Mouse (Mus musculus) splenic B cell, adult 2 months (primary cell): ENCODE results near the gene Fancc.

ENCODE experiments used
- DNase-seq: peaks from one replicate; pipeline ENCODE4 v3.0.0-alpha.2; 2011; ENCODE audit warnings: low read depth, low spot score
- H3K27me3 ChIP-seq: 2 replicates; pipeline ENCODE4 v1.6.1; 2012; ENCODE audit warnings: mild to moderate bottlenecking, low read length, moderate library complexity, mixed read lengths; ENCODE audit not compliant: control insufficient read depth, poor library complexity, insufficient read depth, severe bottlenecking
- H3K36me3 ChIP-seq: 2 replicates; pipeline ENCODE4 v1.6.1; 2012; ENCODE audit warnings: mild to moderate bottlenecking, low read length, moderate library complexity, mixed read lengths; ENCODE audit not compliant: control insufficient read depth, poor library complexity, insufficient read depth, severe bottlenecking

Gene Fancc

DNA sequence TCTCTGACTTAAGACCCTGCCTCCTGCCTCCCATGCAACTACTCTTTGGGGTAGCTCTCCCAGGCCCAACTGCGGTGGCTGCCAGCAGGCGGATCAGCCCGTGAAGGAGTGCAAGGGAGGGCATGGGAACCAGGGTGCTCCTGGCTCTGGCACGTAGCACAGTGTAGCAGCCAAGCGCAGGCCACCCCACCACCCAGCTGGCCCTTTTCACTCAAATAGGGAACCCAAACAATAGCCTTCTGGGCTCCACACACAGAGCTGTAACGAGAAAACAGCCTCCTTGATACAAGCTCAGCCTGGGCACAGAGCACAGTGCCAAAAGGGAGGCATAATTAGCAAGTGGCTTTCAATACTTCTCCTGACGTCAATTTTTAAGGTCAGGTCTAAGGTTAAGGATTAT lies 160.7 kb downstream of the Fancc start:
- DNase-seq, result no peak
- H3K36me3 ChIP-seq, result no peaks in the 10 kb centered on the region
- H3K27me3 ChIP-seq, result no peaks in the 10 kb centered on the region

DNA sequence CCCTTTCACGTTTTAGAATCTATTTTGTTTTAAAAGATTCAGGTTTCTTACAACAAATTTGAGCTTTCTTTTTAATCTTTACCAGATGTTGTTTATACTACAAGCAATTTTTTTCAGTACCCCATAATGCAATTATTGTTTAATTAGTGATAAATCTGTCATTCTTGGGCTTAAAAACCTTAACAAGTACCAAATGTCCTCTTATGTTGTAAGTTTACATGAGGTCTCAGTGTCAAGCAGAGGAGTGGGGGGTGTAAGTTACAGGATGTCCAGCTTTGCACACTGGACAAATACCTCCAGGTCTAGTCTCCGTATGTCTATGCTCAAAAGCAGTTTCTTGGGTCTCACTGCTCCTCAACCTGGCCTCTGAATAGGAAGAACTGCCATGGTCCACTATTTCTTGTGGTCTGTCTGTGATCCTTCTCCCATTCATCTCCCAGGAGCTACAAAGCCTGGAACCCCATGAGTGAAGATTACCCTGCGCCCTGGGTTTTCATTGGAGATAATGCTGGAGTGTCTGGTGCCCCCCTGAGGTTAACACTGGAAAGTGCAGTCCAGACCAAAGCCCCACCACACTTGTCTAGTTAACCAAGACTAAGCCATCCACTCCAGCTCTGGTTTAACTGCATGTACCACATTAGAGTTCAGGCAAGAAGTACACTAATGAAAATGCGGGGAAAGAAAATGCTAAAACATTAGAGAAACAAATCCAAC lies 161.5 kb downstream of the Fancc start:
- DNase-seq, result peak; percentile 38

DNA sequence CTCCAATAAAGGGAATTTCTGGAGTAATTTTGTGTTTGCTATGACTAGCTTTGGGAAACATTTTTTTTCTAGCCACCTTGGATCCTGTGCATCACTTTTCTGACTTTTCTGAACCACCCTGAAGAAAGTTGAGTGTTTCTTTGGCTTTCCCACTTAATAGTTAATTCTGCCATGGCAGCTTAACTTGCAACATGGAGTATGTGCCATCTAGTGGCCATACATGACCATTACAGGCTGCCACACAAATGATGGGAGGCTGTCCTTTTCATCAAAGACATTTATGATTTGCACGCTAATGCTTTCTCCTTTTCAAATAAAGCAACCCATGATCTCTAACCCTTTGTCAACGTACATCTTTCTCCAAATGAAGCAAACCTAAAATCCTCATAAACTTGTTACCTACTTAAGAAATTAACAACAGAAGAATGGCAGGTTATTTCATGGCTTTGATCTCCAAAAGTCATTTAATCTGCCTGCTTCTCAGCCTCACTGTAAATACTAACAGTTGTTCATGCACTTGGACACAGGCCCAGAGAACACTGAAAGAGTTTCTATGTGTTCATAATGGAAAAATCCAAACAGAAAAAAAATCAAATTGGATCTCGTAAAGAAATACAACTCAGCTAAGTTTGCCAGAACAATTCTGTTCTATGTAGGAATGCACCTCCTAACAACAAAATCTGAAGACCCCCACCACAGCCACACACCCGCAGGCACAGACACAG lies 164.3 kb downstream of the Fancc start:
- H3K27me3 ChIP-seq, result no peaks in the 10 kb centered on the region
- H3K36me3 ChIP-seq, result no peaks in the 10 kb centered on the region
- DNase-seq, result peak; percentile 72

More for the DNA sequence above, 161.5 kb downstream of the Fancc start:
- Histone ChIP-seq H3K36me3 (no peaks in the 10 kb centered on the region), H3K27me3 (no peaks in the 10 kb centered on the region)

DNA sequence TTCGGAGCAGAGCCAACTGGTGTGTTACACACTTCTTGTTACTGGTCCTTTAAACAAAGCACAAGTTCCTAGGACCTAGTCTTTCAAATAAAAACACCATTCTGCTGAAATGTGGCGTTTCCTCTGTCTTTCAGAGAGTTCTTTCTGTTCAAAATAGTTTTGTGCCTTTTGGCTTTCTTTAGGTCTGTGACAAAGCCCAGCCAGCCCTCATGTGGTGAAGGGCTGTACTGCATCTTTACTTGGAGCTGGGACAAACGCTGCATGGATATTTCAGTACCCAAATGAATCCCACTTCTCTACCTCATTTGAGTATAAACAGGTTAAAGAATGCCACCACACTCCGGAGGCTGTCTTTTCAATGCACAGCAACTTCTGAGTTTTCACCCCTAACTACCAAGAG lies 165.7 kb downstream of the Fancc start:
- Histone ChIP-seq H3K36me3 (no peaks in the 10 kb centered on the region), H3K27me3 (no peaks in the 10 kb centered on the region)
- DNase-seq, result peak; percentile 44

DNA sequence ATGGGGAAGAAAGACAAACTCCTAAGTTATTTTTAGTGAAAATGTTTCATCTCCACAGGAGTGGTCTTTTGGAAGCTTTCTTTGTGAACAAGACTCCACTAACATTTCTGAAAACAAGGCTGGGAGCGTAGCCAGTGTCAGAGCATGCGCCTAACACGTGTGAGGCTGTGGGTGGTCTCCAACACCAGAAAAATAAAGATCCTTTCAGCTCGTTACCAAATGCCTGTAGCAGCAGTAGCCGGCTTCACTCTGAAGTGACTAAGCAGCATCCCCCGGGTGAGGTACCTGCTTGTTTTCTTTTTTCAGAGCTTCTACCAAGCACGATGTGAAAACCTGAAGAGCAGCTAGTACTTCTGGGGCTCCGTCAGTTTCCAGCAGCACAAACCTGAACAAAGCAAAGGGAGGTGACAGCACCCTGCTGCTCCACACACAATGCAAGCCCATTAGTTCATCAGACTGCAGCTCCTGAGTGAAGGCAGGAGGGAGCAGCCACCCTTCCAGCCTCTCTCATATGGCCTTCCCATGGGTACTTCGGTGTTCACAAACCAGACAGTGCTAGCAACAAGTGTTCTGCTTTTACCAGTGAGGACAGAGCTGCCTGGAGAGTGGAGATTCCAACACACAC lies 166.7 kb downstream of the Fancc start:
- no peaks in the 10 kb centered on the region for H3K36me3 ChIP-seq
- no peak for DNase-seq
- H3K27me3 ChIP-seq, result no peaks in the 10 kb centered on the region

DNA sequence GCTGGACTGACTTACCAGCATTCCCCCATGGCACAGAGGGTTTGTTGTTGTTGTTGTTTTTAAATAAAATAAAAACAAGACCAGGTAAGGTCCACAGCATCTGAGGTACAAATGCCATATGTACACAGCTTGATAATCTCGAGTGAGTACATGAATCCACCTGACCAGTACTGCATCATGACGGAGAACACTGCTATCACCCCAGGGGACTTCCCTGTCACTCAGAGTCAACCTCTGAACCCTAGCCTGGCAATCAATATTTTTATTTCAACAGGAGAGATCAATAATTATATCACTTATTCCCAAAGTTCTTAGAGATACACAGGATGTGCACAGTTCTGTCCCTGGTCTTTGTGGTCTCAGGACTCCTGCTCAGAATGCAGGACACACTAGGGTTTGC lies 171.1 kb downstream of the Fancc start:
- H3K27me3 ChIP-seq, result no peaks in the 10 kb centered on the region
- DNase-seq, result no peak
- no peaks in the 10 kb centered on the region for H3K36me3 ChIP-seq

DNA sequence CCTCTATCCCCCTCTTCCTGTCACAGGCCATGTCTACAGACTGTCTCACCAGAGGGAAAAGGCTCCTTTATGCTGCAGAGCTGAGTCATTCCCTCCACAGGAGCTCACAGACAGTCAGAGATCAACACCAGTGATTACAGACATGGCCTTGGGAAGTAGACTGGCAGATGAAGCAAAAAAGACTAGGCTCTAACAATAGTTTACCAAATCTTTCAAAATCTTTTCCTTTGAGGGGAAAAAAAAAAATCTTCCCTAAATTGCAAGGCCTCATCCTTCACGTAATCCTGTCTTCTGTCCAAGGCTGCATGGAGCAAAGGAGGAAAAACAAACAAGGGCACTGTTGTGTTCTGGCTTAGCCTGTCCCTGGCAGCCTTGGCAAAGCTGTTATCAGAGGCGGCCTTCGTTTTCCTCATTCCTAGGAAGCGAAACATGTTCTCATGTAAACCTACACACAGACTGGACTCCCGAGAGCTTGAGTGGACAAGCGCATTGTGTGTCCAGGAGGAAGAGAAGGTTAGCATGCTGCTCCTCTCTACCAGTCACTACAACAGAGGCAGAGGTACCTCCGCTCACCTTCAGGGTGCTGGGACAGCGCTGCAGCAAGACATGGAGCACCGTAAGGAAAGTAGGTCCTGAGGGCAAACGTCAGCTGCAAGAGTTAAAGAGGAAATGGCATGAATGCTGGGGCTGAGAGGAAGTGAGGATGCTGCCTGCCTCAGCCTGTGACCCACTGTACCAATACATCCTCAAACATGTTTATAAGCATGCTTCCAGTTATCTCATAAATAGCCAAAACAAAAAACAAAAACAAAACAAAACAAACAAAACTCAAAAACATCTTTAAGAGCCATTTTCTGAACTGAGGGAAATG lies 171.9 kb downstream of the Fancc start:
- Histone ChIP-seq H3K36me3 (no peaks in the 10 kb centered on the region), H3K27me3 (no peaks in the 10 kb centered on the region)
- no peak for DNase-seq

DNA sequence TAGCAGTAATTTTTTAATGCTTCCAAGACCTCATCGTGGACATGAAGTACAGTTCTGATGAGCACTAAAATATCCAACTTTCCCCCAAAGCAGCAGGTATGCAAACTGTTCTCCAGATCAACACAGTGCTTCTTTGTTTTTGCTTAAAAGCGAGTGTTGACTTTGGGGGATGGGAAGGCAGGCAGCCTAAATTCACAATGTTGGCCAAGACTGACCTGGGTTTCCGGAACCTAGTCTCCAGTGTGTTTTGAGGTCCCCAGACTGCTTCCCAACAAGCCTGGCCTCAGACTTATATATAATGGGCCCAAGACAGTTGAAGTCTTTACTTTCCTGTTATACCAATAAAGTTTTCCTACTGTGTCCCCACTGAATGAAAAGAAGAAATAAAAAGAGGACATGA lies 172.8 kb downstream of the Fancc start:
- no peaks in the 10 kb centered on the region for H3K36me3 ChIP-seq

DNA sequence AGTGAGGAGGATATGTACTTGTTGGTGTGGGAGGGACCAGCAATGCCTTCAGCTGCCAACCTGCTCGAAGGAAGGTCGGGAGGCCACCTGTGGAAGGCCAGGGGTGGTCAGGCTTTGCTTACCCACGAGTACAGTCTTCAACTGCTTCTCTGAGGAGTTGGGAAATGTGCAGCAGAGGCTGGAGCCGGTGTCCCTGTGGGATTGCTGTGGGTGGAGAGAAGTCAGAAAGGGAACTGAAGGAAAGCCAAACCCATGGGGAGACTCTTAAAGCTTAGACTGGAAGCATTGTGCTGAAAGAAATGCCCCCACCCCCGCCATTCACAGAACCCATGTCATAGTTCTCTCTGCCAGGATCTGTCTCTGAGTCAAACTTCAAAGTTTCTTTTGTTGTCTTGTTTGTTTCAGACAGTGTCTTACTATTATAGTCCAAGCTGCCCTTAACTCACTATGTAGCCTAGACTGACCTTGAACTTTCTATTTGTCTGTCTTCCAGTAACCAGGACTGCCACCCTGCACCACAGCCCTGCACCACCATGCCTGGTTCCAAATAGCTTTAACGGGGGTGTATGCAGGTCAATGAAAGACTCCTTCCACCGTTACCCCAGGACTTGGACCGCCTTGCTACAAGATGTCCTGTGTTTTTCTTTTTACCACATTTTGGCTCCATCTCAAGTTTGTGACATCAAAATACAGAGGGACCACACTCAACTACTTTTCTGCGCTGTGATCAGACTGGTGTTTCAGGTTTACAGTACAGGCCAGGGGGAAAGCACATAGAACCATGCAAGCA lies 173.6 kb downstream of the Fancc start:
- H3K27me3 ChIP-seq, result no peaks in the 10 kb centered on the region
- no peak for DNase-seq
- no peaks in the 10 kb centered on the region for H3K36me3 ChIP-seq

More for the DNA sequence above, 172.8 kb downstream of the Fancc start:
- DNase-seq, result no peak
- no peaks in the 10 kb centered on the region for H3K27me3 ChIP-seq

DNA sequence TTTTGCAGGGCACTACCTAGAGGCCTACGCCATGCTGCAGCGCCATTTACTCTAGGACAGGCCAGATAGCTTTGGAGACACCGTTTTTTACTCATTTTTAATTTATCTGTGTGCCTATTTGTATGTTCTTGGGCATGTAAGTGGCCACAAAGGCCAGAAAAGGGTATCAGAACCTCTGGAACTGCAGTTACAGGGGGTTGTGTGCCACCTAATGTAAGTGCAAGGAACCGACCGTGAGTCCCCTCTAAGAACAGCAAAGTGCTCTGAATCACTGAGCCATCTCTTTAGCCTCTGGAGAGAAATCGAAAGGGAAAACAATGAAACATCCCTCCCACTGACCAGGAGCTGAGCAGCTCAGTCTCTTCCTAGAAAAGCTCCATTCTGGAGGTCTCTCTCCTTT lies 174.3 kb downstream of the Fancc start:
- H3K27me3 ChIP-seq, result no peaks in the 10 kb centered on the region
- H3K36me3 ChIP-seq, result no peaks in the 10 kb centered on the region
- no peak for DNase-seq

DNA sequence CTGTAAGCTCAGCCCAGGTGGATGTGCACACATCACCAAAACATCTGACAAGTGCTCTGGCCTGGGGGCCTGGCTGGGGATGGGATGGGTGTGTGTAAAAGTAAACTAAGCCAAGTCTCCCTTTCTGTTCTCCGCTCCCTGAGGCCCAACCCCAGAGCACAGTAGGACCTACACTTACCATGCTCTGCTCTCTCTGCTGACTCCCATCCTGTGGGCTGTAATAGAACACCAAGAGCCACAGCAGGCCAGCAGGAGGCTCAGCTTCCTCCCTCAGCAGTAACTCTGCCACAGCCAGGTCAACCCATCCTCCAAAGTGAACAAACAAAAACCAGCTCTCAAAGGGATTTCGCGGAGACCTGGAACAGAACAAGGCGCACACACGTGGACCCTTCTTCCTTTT lies 175.4 kb downstream of the Fancc start:
- DNase-seq, result no peak
- Histone ChIP-seq H3K36me3 (no peaks in the 10 kb centered on the region), H3K27me3 (no peaks in the 10 kb centered on the region)

DNA sequence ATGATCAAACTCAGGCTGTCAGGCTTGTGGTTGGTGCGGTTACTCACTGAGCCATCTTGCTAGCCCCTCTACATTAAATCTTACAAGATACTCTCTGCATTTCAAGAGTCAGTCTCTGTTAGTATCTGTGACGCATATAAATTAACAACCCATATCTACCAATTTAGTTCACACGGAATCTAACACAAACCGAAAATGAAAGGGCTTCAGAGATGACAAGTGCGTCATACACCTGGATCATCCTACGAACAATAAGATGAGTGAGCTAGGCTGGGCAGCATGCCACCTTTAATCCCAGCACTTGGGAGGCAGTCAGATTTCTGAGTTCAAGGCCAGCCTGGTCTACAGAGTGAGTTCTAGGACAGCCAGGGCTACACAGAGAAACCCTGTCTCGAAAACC lies 177.3 kb downstream of the Fancc start:
- Histone ChIP-seq H3K36me3 (no peaks in the 10 kb centered on the region), H3K27me3 (no peaks in the 10 kb centered on the region)
- no peak for DNase-seq

DNA sequence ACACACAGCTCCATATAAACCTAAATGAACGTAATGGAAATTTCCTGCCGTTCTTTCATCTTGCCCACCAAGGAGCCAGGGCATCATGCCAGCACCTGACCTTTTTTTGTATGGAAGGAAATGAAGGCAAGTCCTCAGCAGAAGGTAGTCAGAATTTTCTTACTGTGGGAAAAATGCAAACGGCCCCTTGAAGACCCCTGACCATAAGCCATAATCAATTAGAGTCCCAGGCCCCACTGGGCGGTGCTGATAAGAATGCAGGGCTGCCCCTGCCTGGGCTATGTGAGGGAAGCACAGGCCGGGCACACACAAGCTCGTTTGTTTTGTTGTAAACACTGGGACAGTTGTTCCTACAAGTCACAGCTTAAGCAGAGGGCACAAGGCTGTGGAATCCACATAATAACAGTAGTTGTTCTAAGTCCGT lies 179.4 kb downstream of the Fancc start:
- no peak for DNase-seq
- H3K36me3 ChIP-seq, result no peaks in the 10 kb centered on the region
- H3K27me3 ChIP-seq, result no peaks in the 10 kb centered on the region

DNA sequence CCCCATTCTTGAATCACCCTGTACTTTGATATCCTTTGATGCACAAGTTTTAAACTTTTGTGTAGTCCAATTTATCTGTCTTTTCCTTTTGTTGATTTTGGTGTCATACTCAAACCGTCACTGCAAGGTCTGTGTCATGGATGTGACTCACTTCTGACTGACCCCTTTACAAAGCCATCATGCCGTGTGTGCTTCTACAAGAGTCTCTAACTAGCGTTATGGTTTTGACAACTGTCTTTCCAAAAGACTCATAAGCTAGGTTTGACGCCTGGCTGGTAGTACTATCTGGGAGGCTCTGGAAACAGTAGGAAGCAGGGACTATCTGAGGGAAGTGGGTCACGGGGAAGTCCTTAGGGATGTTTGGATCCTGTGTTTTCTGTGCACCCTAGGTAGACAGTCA lies 180.7 kb downstream of the Fancc start:
- Histone ChIP-seq H3K36me3 (no peaks in the 10 kb centered on the region), H3K27me3 (no peaks in the 10 kb centered on the region)
- no peak for DNase-seq
